Mouse (Mus musculus): ENCODE data around the gene P4hb.

GRCm38 (mm10) chr11:120571754-120572416, 1.2 kb downstream of the P4hb start:
- TF ChIP-seq GATA1 (IDR thresholded peaks at IDR 0.05; ENCODE audit: borderline replicate concordance, low read length) (no peak), FLI1 (IDR thresholded peaks at IDR 0.05; ENCODE audit: low read length) (no peak)

All from megakaryocyte, embryonic 14.5 days (primary cell).